Mouse (Mus musculus): ENCODE measurements around the gene Ppm1n.

- TF ChIP-seq MAX (IDR thresholded peaks at IDR 0.05) (no peak), MYOD1 (IDR thresholded peaks at IDR 0.05; ENCODE audit: control insufficient read depth, insufficient read length, low read depth) (no peak)
Observed at GRCm38 (mm10) chr7:19318676-19319075, 38.8 kb upstream of the Ppm1n start.

All from C2C12 (cell line).